Mouse (Mus musculus) layer of hippocampus, adult 9-10 months (tissue): Measurements from ENCODE around the gene Mmp23.
"Not testable (repeated sequence)": the region's sequence is repeated elsewhere in the genome, so short reads cannot be mapped to it uniquely, and the experiment has no call there.

ENCODE experiments used
- DNase-seq: peaks from one replicate; pipeline ENCODE4 v3.0.0; 2022; ENCODE audit warnings: low spot score

Mmp23 gene

GRCm38 (mm10) chr4:155653086-155653450, at the start of gene Mmp23:
Gene Mmp23, minus strand, starts transcription at chr4:155653384.
- no peak for DNase-seq

GRCm38 (mm10) chr4:155700425-155700824, 47.2 kb upstream of the Mmp23 start:
- no peak for DNase-seq

- DNase-seq: no peak
Measured at GRCm38 (mm10) chr4:155696261-155697255, 43.4 kb upstream of the Mmp23 start.

GRCm38 (mm10) chr4:155695531-155696062, 42.4 kb upstream of the Mmp23 start:
- no peak for DNase-seq

- no peak for DNase-seq
Measured at GRCm38 (mm10) chr4:155694482-155695401, 41.6 kb upstream of the Mmp23 start.

GRCm38 (mm10) chr4:155694111-155694481, 40.9 kb upstream of the Mmp23 start, which contains the start of gene Fndc10:
Gene Fndc10, plus strand, starts transcription at chr4:155694342.
- DNase-seq: no peak

- DNase-seq: no peak
Measured at GRCm38 (mm10) chr4:155692421-155692820, 39.2 kb upstream of the Mmp23 start.

- no peak for DNase-seq
Measured at GRCm38 (mm10) chr4:155690571-155691375, 37.6 kb upstream of the Mmp23 start.

- DNase-seq: not testable (repeated sequence)
Measured at GRCm38 (mm10) chr4:155687764-155688163, 34.6 kb upstream of the Mmp23 start.

- not testable (repeated sequence) for DNase-seq
Measured at GRCm38 (mm10) chr4:155683670-155684277, 30.6 kb upstream of the Mmp23 start.

- DNase-seq: no peak
Measured at GRCm38 (mm10) chr4:155675991-155676390, 22.8 kb upstream of the Mmp23 start.

- no peak for DNase-seq
Measured at GRCm38 (mm10) chr4:155672082-155672481, 18.9 kb upstream of the Mmp23 start.

- DNase-seq: not testable (repeated sequence)
Measured at GRCm38 (mm10) chr4:155670236-155670635, 17.1 kb upstream of the Mmp23 start.

GRCm38 (mm10) chr4:155669598-155670075, 16.5 kb upstream of the Mmp23 start:
- DNase-seq: no peak

- DNase-seq: peak; percentile 98
Measured at GRCm38 (mm10) chr4:155668689-155669597, 15.8 kb upstream of the Mmp23 start, which contains the start of gene Mib2. Gene Mib2, minus strand, starts transcription at chr4:155669198.

- DNase-seq: no peak
Measured at GRCm38 (mm10) chr4:155666903-155667302, 13.7 kb upstream of the Mmp23 start.

- DNase-seq: no peak
Measured at GRCm38 (mm10) chr4:155660641-155661040, 7.5 kb upstream of the Mmp23 start.

- DNase-seq: no peak
Measured at GRCm38 (mm10) chr4:155658961-155659360, 5.8 kb upstream of the Mmp23 start.

- no peak for DNase-seq
Measured at GRCm38 (mm10) chr4:155656214-155656751, 3.1 kb upstream of the Mmp23 start.
